Mouse (Mus musculus) olfactory bulb, adult 2 months (tissue): ENCODE results near the gene Rora.

Source experiments
- CTCF ChIP-seq: fragments of 200-500 bp; IDR thresholded peaks from 2 replicates; pipeline ENCODE4 v1.5.1; 2012; ENCODE audit warnings: low read depth, mild to moderate bottlenecking, low read length, moderate library complexity; ENCODE audit not compliant: insufficient read depth
- POLR2A ChIP-seq: fragments of 200-500 bp; IDR thresholded peaks from 2 replicates; pipeline ENCODE4 v1.6.1; 2012; ENCODE audit warnings: mild to moderate bottlenecking, low read depth, low read length, moderate library complexity; ENCODE audit not compliant: insufficient read depth

GRCm38 (mm10) chr9:68815877-68816276 lies 162.3 kb downstream of the Rora start:
- TF ChIP-seq CTCF (no peak), POLR2A (no peak)
